ENCODE assay signal across 8 mouse cellular contexts in the genomic region with DNA sequence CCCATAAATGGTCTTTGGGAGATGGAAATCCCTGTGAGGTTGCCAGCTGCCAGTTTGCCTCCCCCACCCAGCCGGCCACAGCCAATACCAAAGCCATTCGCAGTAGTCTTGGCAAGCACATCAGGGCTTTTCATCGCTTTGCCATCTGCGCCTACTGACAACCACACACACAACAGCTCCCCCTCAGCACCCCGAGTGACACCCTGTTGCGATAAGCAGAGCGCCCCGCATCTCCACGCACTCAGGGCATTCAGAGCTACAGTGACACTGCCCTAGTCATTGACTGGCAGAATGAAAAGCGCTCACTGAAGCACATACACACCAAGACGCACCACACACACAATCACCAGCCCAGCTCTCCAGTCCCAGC. TPM values are rescaled to one million over a fixed set of nuclear protein-coding genes. Genes with fewer than 3 reads are reported as not detected.
A peak's percentile ranks its signal among the peaks of the same experiment; 100 is the strongest.
DNase-seq lines count a peak whose midpoint lies in the region; ATAC-seq and TF ChIP-seq lines count a peak whose summit lies in the region.

No protein-coding gene starts in this region.

- H3K9me3 ChIP-seq in lung, embryonic 14.5 days (ENCODE audit: low read depth, low read length), result no peaks in the 10 kb centered on the region
- H3K9me3 ChIP-seq in hindbrain, embryonic 13.5 days, result no peaks in the 10 kb centered on the region
- H3K9me3 ChIP-seq in limb, embryonic 13.5 days, result no peaks in the 10 kb centered on the region
- no peaks in the 10 kb centered on the region for H3K9me3 ChIP-seq in neural tube, embryonic 15.5 days (replicated peaks)

- H3K4me3 ChIP-seq in lung, embryonic 14.5 days (ENCODE audit: low read depth, low read length), result peak overlapping the region; percentile 41
- H3K4me3 ChIP-seq in cortical plate, adult 2 months (ENCODE audit: insufficient read depth, low read length), result peak overlapping the region; percentile 74
- peak overlapping the region; percentile 44 for H3K4me3 ChIP-seq in hindbrain, embryonic 13.5 days
- H3K4me3 ChIP-seq in limb, embryonic 13.5 days, result peak overlapping the region; percentile 46
- peak overlapping the region; percentile 46 for H3K4me3 ChIP-seq in neural tube, embryonic 15.5 days (replicated peaks)

- DNase-seq in lung, embryonic 14.5 days, result no peak
- DNase-seq in lung, postnatal 14 days, result no peak
- no peak for DNase-seq in testis, postnatal 14 days (ENCODE audit: low spot score)
- DNase-seq in gastrocnemius, adult 8-10 months (ENCODE audit: low spot score in 2 of 2), result no peak

- no peak for TF ChIP-seq CTCF in lung, embryonic 14.5 days (IDR thresholded peaks at IDR 0.05; ENCODE audit: low read depth)
- TF ChIP-seq CTCF in cortical plate, adult 2 months (IDR thresholded peaks at IDR 0.05; ENCODE audit: extremely low read depth, insufficient read depth, low read length), result no peak

- peak overlapping the region; percentile 16; the same call in 1 of the 2 replicates for H3K9ac ChIP-seq in lung, embryonic 14.5 days
- H3K9ac ChIP-seq in hindbrain, embryonic 13.5 days, result 0 out of 2 replicates have a peak overlapping the region, but pooled peaks have one; percentile 68
- no peak overlapping the region for H3K9ac ChIP-seq in limb, embryonic 13.5 days
- 0 out of 2 replicates have a peak overlapping the region, but pooled peaks have one; percentile 37 for H3K9ac ChIP-seq in neural tube, embryonic 15.5 days (replicated peaks)

- H3K4me2 ChIP-seq in lung, embryonic 14.5 days, result peak overlapping the region; percentile 77
- peak overlapping the region; percentile 68 for H3K4me2 ChIP-seq in hindbrain, embryonic 13.5 days
- H3K4me2 ChIP-seq in limb, embryonic 13.5 days (replicated peaks), result peak overlapping the region; percentile 80
- peak overlapping the region; percentile 81 for H3K4me2 ChIP-seq in neural tube, embryonic 15.5 days

- peaks cover 28% of the 10 kb centered on the region for H3K27me3 ChIP-seq in lung, embryonic 14.5 days (ENCODE audit: insufficient read depth, low read length)
- peaks cover 62% of the 10 kb centered on the region for H3K27me3 ChIP-seq in hindbrain, embryonic 13.5 days
- H3K27me3 ChIP-seq in limb, embryonic 13.5 days, result peaks cover 74% of the 10 kb centered on the region
- peaks cover 51% of the 10 kb centered on the region for H3K27me3 ChIP-seq in neural tube, embryonic 15.5 days (replicated peaks)

- peaks cover 16% of the 10 kb centered on the region; the same call in 1 of the 2 replicates for H3K36me3 ChIP-seq in lung, embryonic 14.5 days (ENCODE audit: insufficient read depth)
- peaks cover 22% of the 10 kb centered on the region for H3K36me3 ChIP-seq in hindbrain, embryonic 13.5 days
- H3K36me3 ChIP-seq in limb, embryonic 13.5 days, result peaks cover 11% of the 10 kb centered on the region
- H3K36me3 ChIP-seq in neural tube, embryonic 15.5 days, result peaks cover 14% of the 10 kb centered on the region

- 20% methylated on average over 11 of the region's 11 CpGs for WGBS in lung, embryonic 14.5 days
- 26% methylated on average over 11 of the region's 11 CpGs for WGBS in hindbrain, embryonic 13.5 days
- WGBS in limb, embryonic 13.5 days, result 36% methylated on average over 11 of the region's 11 CpGs
- WGBS in neural tube, embryonic 15.5 days, result 28% methylated on average over 11 of the region's 11 CpGs

- TF ChIP-seq POLR2A in cortical plate, adult 2 months (IDR thresholded peaks at IDR 0.05; ENCODE audit: extremely low read depth, insufficient read depth, low read length), result no peak

- H3K4me1 ChIP-seq in lung, embryonic 14.5 days (ENCODE audit: insufficient read depth), result no peaks in the 10 kb centered on the region
- H3K4me1 ChIP-seq in cortical plate, adult 2 months (ENCODE audit: control insufficient read depth, insufficient read depth, low read length), result 0 out of 2 replicates have a peak, but pooled peaks cover 2% of the 10 kb centered on the region
- H3K4me1 ChIP-seq in hindbrain, embryonic 13.5 days (replicated peaks), result peaks cover 18% of the 10 kb centered on the region
- peaks cover 12% of the 10 kb centered on the region for H3K4me1 ChIP-seq in limb, embryonic 13.5 days
- H3K4me1 ChIP-seq in neural tube, embryonic 15.5 days, result peaks cover 17% of the 10 kb centered on the region

- H3K27ac ChIP-seq in lung, embryonic 14.5 days (ENCODE audit: low read depth), result no peak overlapping the region
- H3K27ac ChIP-seq in cortical plate, adult 2 months (ENCODE audit: insufficient read depth, low read length), result peak overlapping the region; percentile 45; the same call in 1 of the 2 replicates
- H3K27ac ChIP-seq in hindbrain, embryonic 13.5 days, result no peak overlapping the region
- H3K27ac ChIP-seq in limb, embryonic 13.5 days, result no peak overlapping the region
- no peak overlapping the region for H3K27ac ChIP-seq in neural tube, embryonic 15.5 days (replicated peaks)

- ATAC-seq in lung, embryonic 14.5 days (ENCODE audit: insufficient read depth), result peak; percentile 13; the same call in 1 of the 2 replicates
- ATAC-seq in hindbrain, embryonic 13.5 days (ENCODE audit: low FRiP score), result no peak
- no peak for ATAC-seq in limb, embryonic 13.5 days (ENCODE audit: low FRiP score, low read depth)
- peak; percentile 30; the same call in 1 of the 2 replicates for ATAC-seq in neural tube, embryonic 15.5 days (ENCODE audit: low FRiP score)

RNA-seq across cellular contexts. Expression of a gene that starts 2.2 kb away (rescaled TPM):
- polyA plus RNA-seq in lung, embryonic 14.5 days (2014; fragmentation: Nextera tagmentation; extraction: Ambion mirVana), result 3.4 and 4.0 TPM in 2 replicates
- polyA plus RNA-seq in cortical plate, adult 2 months (2012; rRNA removed), result 43.0 and 45.7 TPM in 2 replicates
- 2.3 and 2.6 TPM in 2 replicates for polyA plus RNA-seq in hindbrain, embryonic 13.5 days (2015; fragmentation: Nextera tagmentation; extraction: Ambion mirVana)
- 1.1 and 1.5 TPM in 2 replicates for polyA plus RNA-seq in limb, embryonic 13.5 days (2015; fragmentation: Nextera tagmentation; extraction: Ambion mirVana)
- 13.5 and 14.7 TPM in 2 replicates for polyA plus RNA-seq in neural tube, embryonic 15.5 days (2015; fragmentation: Nextera tagmentation; extraction: Ambion mirVana)
- total RNA-seq in gastrocnemius, adult 8-10 months (2022), result 1 to 10 TPM; 1.6 to 2.4 (median 2.1) TPM

RNA-seq across cellular contexts. Expression of a gene that starts 11.1 kb away (rescaled TPM):
- 3.0 TPM in 1 of 2 replicates, not detected in the other for polyA plus RNA-seq in lung, embryonic 14.5 days (2014; fragmentation: Nextera tagmentation; extraction: Ambion mirVana)
- 0.45 and 1.4 TPM in 2 replicates for polyA plus RNA-seq in cortical plate, adult 2 months (2012; rRNA removed)
- 0.36 TPM in 1 of 2 replicates, not detected in the other for polyA plus RNA-seq in hindbrain, embryonic 13.5 days (2015; fragmentation: Nextera tagmentation; extraction: Ambion mirVana)
- polyA plus RNA-seq in limb, embryonic 13.5 days (2015; fragmentation: Nextera tagmentation; extraction: Ambion mirVana), result not detected in 2 replicates
- polyA plus RNA-seq in neural tube, embryonic 15.5 days (2015; fragmentation: Nextera tagmentation; extraction: Ambion mirVana), result not detected in 2 replicates
- 1 to 10 TPM; 1.7 to 8.5 (median 4.8) TPM for total RNA-seq in gastrocnemius, adult 8-10 months (2022)

RNA-seq across cellular contexts. Expression of a gene that starts 16.5 kb away (rescaled TPM):
- polyA plus RNA-seq in lung, embryonic 14.5 days (2014; fragmentation: Nextera tagmentation; extraction: Ambion mirVana), result 239 and 240 TPM in 2 replicates
- polyA plus RNA-seq in cortical plate, adult 2 months (2012; rRNA removed), result 421 and 455 TPM in 2 replicates
- 270 and 293 TPM in 2 replicates for polyA plus RNA-seq in hindbrain, embryonic 13.5 days (2015; fragmentation: Nextera tagmentation; extraction: Ambion mirVana)
- 228 and 241 TPM in 2 replicates for polyA plus RNA-seq in limb, embryonic 13.5 days (2015; fragmentation: Nextera tagmentation; extraction: Ambion mirVana)
- 304 and 310 TPM in 2 replicates for polyA plus RNA-seq in neural tube, embryonic 15.5 days (2015; fragmentation: Nextera tagmentation; extraction: Ambion mirVana)
- 100 to 1,000 TPM; 443 to 485 (median 471) TPM for total RNA-seq in gastrocnemius, adult 8-10 months (2022)

Comparison
In these comparisons a context has a peak if more than half of its experiments do, and no peak if none do; other contexts are left out.
1. ATAC-seq: peak in lung, embryonic 14.5 days (single experiment) and neural tube, embryonic 15.5 days (single experiment); none in hindbrain, embryonic 13.5 days (single experiment) and limb, embryonic 13.5 days (single experiment).
2. Peak in every context shown above with its lines, with median percentiles within 50 percentile points of each other: H3K4me2 ChIP-seq and H3K4me3 ChIP-seq.